In genomic region chr10:127704766-127705220, GRCm38 (mm10) we compare ENCODE assay signal across 22 mouse cellular contexts. TPM values are rescaled to one million over a fixed set of nuclear protein-coding genes. Genes with fewer than 3 reads are reported as not detected.
A peak's percentile ranks its signal among the peaks of the same experiment; 100 is the strongest.
DNase-seq lines count a peak whose midpoint lies in the region; ATAC-seq and TF ChIP-seq lines count a peak whose summit lies in the region.
"Had no signal": no experiment of that assay in that cellular context is flagged by ENCODE, and none has a peak within 500 bp of the region (broad histone marks: within the 10 kb centered on the region; RNA-seq: fewer than 3 reads in every experiment).

TSS of gene Myo1a (plus strand) at chr10:127705170.

- H3K9me3 ChIP-seq in midbrain, embryonic 11.5 days (ENCODE audit: control insufficient read depth, low read length) = no peaks in the 10 kb centered on the region
- H3K9me3 ChIP-seq in midbrain, postnatal 0 days (ENCODE audit: low read length) = no peaks in the 10 kb centered on the region
- H3K9me3 ChIP-seq in intestine, embryonic 14.5 days (ENCODE audit: control insufficient read depth, low read length) = no peaks in the 10 kb centered on the region
- H3K9me3 ChIP-seq in stomach, postnatal 0 days (ENCODE audit: control insufficient read depth, low read length) = no peaks in the 10 kb centered on the region
- H3K9me3 ChIP-seq: embryonic facial prominence, embryonic 12.5 days; forebrain, embryonic 15.5 days; heart, embryonic 10.5 days; liver, embryonic 15.5 days; midbrain, embryonic 10.5 days; neural tube, embryonic 13.5 days had no signal

- 60% methylated on average over 2 of the region's 2 CpGs for WGBS in cerebellum, adult 2 months
- 85% methylated on average over 1 of the region's 2 CpGs for WGBS in midbrain, embryonic 11.5 days
- 76% methylated on average over 2 of the region's 2 CpGs for WGBS in midbrain, postnatal 0 days
- 75% methylated on average over 2 of the region's 2 CpGs for WGBS in intestine, embryonic 14.5 days
- 78% methylated on average over 2 of the region's 2 CpGs for WGBS in stomach, postnatal 0 days

- H3K4me3 ChIP-seq in cerebellum, adult 2 months (replicated peaks; ENCODE audit: insufficient read depth, low read depth, low read length) = no peak within 1 kb of the TSS
- no peak within 1 kb of the TSS for H3K4me3 ChIP-seq in midbrain, embryonic 11.5 days (ENCODE audit: low read depth, low read length)
- H3K4me3 ChIP-seq in midbrain, postnatal 0 days (ENCODE audit: low read depth, low read length) = no peak within 1 kb of the TSS
- no peak within 1 kb of the TSS for H3K4me3 ChIP-seq in intestine, embryonic 14.5 days (ENCODE audit: low read depth, low read length)
- H3K4me3 ChIP-seq in stomach, postnatal 0 days (ENCODE audit: low read depth, low read length) = peak within 1 kb of the TSS; percentile 19
- H3K4me3 ChIP-seq: embryonic facial prominence, embryonic 12.5 days; forebrain, embryonic 15.5 days; heart, embryonic 10.5 days; liver, embryonic 15.5 days; midbrain, embryonic 10.5 days; neural tube, embryonic 13.5 days had no signal

- H3K36me3 ChIP-seq in midbrain, embryonic 11.5 days (ENCODE audit: control insufficient read depth, insufficient read depth, low read length) = 0 out of 2 replicates have a peak, but pooled peaks cover 3% of the 10 kb centered on the region
- H3K36me3 ChIP-seq in midbrain, postnatal 0 days (ENCODE audit: insufficient read depth, low read length) = no peaks in the 10 kb centered on the region
- H3K36me3 ChIP-seq in intestine, embryonic 14.5 days (ENCODE audit: control insufficient read depth, insufficient read depth, low read length) = no peaks in the 10 kb centered on the region
- H3K36me3 ChIP-seq in stomach, postnatal 0 days (ENCODE audit: control insufficient read depth, insufficient read depth, low read length) = no peaks in the 10 kb centered on the region
- H3K36me3 ChIP-seq: forebrain, embryonic 15.5 days; liver, embryonic 15.5 days had no signal

- H3K27me3 ChIP-seq in cerebellum, adult 2 months (ENCODE audit: control insufficient read depth, insufficient read depth, low read length) = no peaks in the 10 kb centered on the region
- H3K27me3 ChIP-seq in midbrain, embryonic 11.5 days (ENCODE audit: control insufficient read depth, insufficient read depth, low read length) = no peaks in the 10 kb centered on the region
- no peaks in the 10 kb centered on the region for H3K27me3 ChIP-seq in midbrain, postnatal 0 days (ENCODE audit: insufficient read depth, low read length)
- H3K27me3 ChIP-seq in intestine, embryonic 14.5 days (replicated peaks; ENCODE audit: control insufficient read depth, insufficient read depth, low read length) = no peaks in the 10 kb centered on the region
- H3K27me3 ChIP-seq in stomach, postnatal 0 days (ENCODE audit: control insufficient read depth, insufficient read depth, low read length) = no peaks in the 10 kb centered on the region
- H3K27me3 ChIP-seq: embryonic facial prominence, embryonic 12.5 days; forebrain, embryonic 15.5 days; neural tube, embryonic 13.5 days had no signal

- no peak for TF ChIP-seq EP300 in stomach, postnatal 0 days (optimal IDR thresholded peaks at IDR 0.05)

- 0 out of 2 replicates have a peak, but pooled peaks have one; percentile 8 for TF ChIP-seq CTCF in cerebellum, adult 2 months (IDR thresholded peaks at IDR 0.05; ENCODE audit: borderline replicate concordance, insufficient read depth, low read depth, low read length)
- TF ChIP-seq CTCF in midbrain, postnatal 0 days (IDR thresholded peaks at IDR 0.05) = no peak
- TF ChIP-seq CTCF in stomach, postnatal 0 days (IDR thresholded peaks at IDR 0.05; ENCODE audit: low read depth) = peak; percentile 42

- TF ChIP-seq POLR2A in cerebellum, adult 2 months (IDR thresholded peaks at IDR 0.05; ENCODE audit: borderline replicate concordance, insufficient read depth, low read length) = no peak

- no peak within 1 kb of the TSS for H3K9ac ChIP-seq in midbrain, embryonic 11.5 days (ENCODE audit: low read length)
- H3K9ac ChIP-seq in midbrain, postnatal 0 days (replicated peaks; ENCODE audit: low read length, poor library complexity, severe bottlenecking) = no peak within 1 kb of the TSS
- H3K9ac ChIP-seq in intestine, embryonic 14.5 days (ENCODE audit: low read length) = no peak within 1 kb of the TSS
- no peak within 1 kb of the TSS for H3K9ac ChIP-seq in stomach, postnatal 0 days (ENCODE audit: low read length)
- H3K9ac ChIP-seq: embryonic facial prominence, embryonic 12.5 days; forebrain, embryonic 15.5 days; hindbrain, embryonic 14.5 days; liver, embryonic 15.5 days; neural tube, embryonic 13.5 days had no signal

- no peak for ATAC-seq in midbrain, embryonic 11.5 days (ENCODE audit: low FRiP score)
- no peak for ATAC-seq in midbrain, postnatal 0 days (ENCODE audit: low FRiP score)
- no peak; the same call in 1 of the 2 replicates for ATAC-seq in intestine, embryonic 14.5 days (replicated peaks; ENCODE audit: low FRiP score, low TSS enrichment, low read depth)
- ATAC-seq in stomach, postnatal 0 days (ENCODE audit: low FRiP score, low TSS enrichment) = no peak
- ATAC-seq: forebrain, embryonic 15.5 days had no signal

- no peak within 1 kb of the TSS for H3K4me2 ChIP-seq in midbrain, embryonic 11.5 days
- H3K4me2 ChIP-seq in midbrain, postnatal 0 days (ENCODE audit: low read depth, low read length, poor library complexity, severe bottlenecking) = no peak within 1 kb of the TSS
- no peak within 1 kb of the TSS for H3K4me2 ChIP-seq in intestine, embryonic 14.5 days (ENCODE audit: low read length)
- peak within 1 kb of the TSS; percentile 34 for H3K4me2 ChIP-seq in stomach, postnatal 0 days (replicated peaks; ENCODE audit: low read depth)
- H3K4me2 ChIP-seq: embryonic facial prominence, embryonic 12.5 days; forebrain, embryonic 15.5 days; hindbrain, embryonic 14.5 days; liver, embryonic 15.5 days; neural tube, embryonic 13.5 days had no signal

- no peak for DNase-seq in cerebellum, adult 2 months
- DNase-seq in cerebellum, postnatal 4 days (ENCODE audit: low spot score in 2 of 2) = no peak
- DNase-seq in midbrain, embryonic 11.5 days (ENCODE audit: low spot score, missing footprints) = peak; percentile 75
- no peak for DNase-seq in midbrain, postnatal 0 days (ENCODE audit: low spot score)
- no peak for DNase-seq in intestine, embryonic 14.5 days (ENCODE audit: low spot score)
- no peak for DNase-seq in stomach, postnatal 0 days (ENCODE audit: low spot score)
- DNase-seq in spleen, postnatal 14 days (ENCODE audit: low spot score in 2 of 2) = no peak
- no peak for DNase-seq in kidney, postnatal 36 days
- DNase-seq: adrenal gland, adult 8-10 months; cerebellum, adult 8-10 months; gastrocnemius, postnatal 36 days; kidney, adult 2 months; kidney, postnatal 4 days; layer of hippocampus, postnatal 36 days; lung, postnatal 4 days had no signal

- no peak within 1 kb of the TSS for H3K27ac ChIP-seq in cerebellum, adult 2 months (ENCODE audit: insufficient read depth, low read length)
- H3K27ac ChIP-seq in midbrain, embryonic 11.5 days (ENCODE audit: low read depth, low read length) = no peak within 1 kb of the TSS
- H3K27ac ChIP-seq in midbrain, postnatal 0 days (ENCODE audit: low read depth, low read length) = no peak within 1 kb of the TSS
- 0 out of 2 replicates have a peak within 1 kb of the TSS, but pooled peaks have one; percentile 18 for H3K27ac ChIP-seq in intestine, embryonic 14.5 days (ENCODE audit: low read depth)
- peak within 1 kb of the TSS; percentile 78 for H3K27ac ChIP-seq in stomach, postnatal 0 days (replicated peaks)
- H3K27ac ChIP-seq: embryonic facial prominence, embryonic 12.5 days; forebrain, embryonic 15.5 days; heart, embryonic 10.5 days; hindbrain, embryonic 14.5 days; liver, embryonic 15.5 days; midbrain, embryonic 10.5 days; neural tube, embryonic 13.5 days had no signal

- no peaks in the 10 kb centered on the region for H3K4me1 ChIP-seq in cerebellum, adult 2 months (ENCODE audit: control insufficient read depth, insufficient read depth, low read length)
- H3K4me1 ChIP-seq in midbrain, embryonic 11.5 days (ENCODE audit: control insufficient read depth, insufficient read depth, low read length) = no peaks in the 10 kb centered on the region
- H3K4me1 ChIP-seq in midbrain, postnatal 0 days (ENCODE audit: insufficient read depth, low read length) = no peaks in the 10 kb centered on the region
- H3K4me1 ChIP-seq in intestine, embryonic 14.5 days (replicated peaks; ENCODE audit: control insufficient read depth, insufficient read depth, low read length) = peaks cover 3% of the 10 kb centered on the region; the same call in 1 of the 2 replicates
- H3K4me1 ChIP-seq in stomach, postnatal 0 days (replicated peaks; ENCODE audit: control insufficient read depth, insufficient read depth) = no peaks in the 10 kb centered on the region
- H3K4me1 ChIP-seq: forebrain, embryonic 15.5 days; liver, embryonic 15.5 days; midbrain, embryonic 10.5 days; neural tube, embryonic 13.5 days had no signal

RNA-seq across cellular contexts. Expression of gene Myo1a, which starts in this region (rescaled TPM):
- polyA plus RNA-seq in cerebellum, adult 2 months (2012; rRNA removed) = 1.2 and 1.6 TPM in 2 replicates
- polyA plus RNA-seq in midbrain, embryonic 11.5 days (2014; fragmentation: Nextera tagmentation; extraction: Ambion mirVana) = 0.41 and 0.46 TPM in 2 replicates
- total RNA-seq in midbrain, postnatal 0 days (2014; rRNA removed) = 0.57 and 0.77 TPM in 2 replicates
- 0.13 and 0.15 TPM in 2 replicates for polyA plus RNA-seq in midbrain, postnatal 0 days (2015; fragmentation: Nextera tagmentation; extraction: Ambion mirVana)
- 11.5 and 15.3 TPM in 2 replicates for polyA plus RNA-seq in intestine, embryonic 14.5 days (2014; fragmentation: Nextera tagmentation; extraction: Ambion mirVana)
- 39.3 and 42.1 TPM in 2 replicates for polyA plus RNA-seq in stomach, postnatal 0 days (2015; fragmentation: Nextera tagmentation; extraction: Ambion mirVana)

Comparison
In these comparisons a context has a peak if more than half of its experiments do, and no peak if none do; other contexts are left out.
1. Peak in DNase-seq in midbrain, embryonic 11.5 days; RNA of the gene not detected or under 1 TPM.
2. H3K27ac ChIP-seq: peak in intestine, embryonic 14.5 days (single experiment) and stomach, postnatal 0 days (single experiment); none in cerebellum, adult 2 months (single experiment), midbrain, embryonic 11.5 days (single experiment) and midbrain, postnatal 0 days (single experiment).